Mouse (Mus musculus): ENCODE results near the gene Dmrta2.
A peak's percentile ranks its signal among the peaks of the same experiment; 100 is the strongest.

Gene Dmrta2

DNA sequence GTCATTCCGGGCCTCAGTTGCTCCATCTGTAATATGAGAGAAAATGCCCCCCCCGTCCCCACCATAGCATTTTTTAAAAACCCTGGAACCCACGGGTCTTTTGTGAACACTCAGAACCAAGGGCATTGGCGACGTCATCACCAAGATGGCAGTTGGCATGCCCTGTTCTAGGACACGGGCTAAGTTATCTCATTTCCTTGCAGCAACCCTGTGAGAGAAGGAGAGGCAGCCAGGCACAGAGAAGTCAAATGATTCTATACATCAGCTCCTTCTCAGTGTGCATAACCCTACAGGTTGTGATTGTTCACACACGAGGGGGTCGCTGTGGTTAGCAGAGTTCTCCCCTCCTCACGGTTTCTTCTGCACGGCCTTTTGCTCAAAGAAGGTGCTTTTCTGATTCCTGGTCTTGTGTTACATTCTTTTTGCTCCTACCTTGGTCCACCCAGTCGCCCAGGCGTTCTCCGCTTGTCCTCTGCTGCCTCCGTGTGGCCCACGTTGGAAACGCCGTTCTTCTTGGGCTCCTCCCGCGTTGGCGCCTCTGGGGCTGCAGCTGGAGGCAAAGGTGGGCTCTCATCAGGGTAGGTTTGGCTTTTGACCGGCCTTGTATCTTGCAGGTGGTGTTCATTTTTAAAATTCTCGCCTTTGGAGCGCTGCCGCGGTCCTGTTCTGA is 44.2 kb downstream of the Dmrta2 start:
- peak; percentile 77 for DNase-seq (ENCODE audit: low spot score)

DNA sequence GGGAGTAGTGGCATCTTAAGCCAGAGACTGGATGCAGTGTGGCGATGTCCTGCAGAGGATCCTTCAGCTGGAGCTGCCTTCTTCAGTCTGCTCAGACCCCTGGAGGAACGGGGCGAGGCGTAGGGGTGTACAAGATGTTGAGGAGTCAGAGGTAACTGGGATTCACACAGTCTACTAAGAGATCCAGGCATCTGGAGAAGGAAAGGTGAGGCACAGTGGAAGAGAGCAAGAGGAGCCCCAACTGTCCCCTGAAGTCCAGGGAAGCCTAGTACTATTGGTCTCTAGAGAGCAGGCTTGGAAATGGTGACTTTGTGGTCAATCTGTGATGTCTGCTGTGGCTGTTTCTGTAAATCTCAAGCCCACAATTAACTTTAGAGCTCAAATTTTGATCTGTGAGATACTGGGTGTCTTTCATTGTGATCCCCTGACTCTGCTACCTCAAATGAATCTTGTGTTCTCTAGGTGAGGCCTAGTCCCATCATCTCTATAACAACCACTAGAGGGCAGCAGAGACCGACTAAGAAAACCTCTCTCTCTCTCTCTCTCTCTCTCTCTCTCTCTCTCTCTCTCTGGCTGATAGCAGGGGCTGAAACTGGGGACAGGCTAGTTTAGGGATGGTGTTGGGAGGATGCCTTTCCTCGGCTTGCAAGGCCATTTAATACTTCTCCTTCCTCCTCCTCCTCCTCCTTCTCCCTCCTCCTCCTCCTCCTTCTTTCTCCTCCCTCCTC is 50.8 kb downstream of the Dmrta2 start:
- no peak for DNase-seq (ENCODE audit: low spot score)

DNA sequence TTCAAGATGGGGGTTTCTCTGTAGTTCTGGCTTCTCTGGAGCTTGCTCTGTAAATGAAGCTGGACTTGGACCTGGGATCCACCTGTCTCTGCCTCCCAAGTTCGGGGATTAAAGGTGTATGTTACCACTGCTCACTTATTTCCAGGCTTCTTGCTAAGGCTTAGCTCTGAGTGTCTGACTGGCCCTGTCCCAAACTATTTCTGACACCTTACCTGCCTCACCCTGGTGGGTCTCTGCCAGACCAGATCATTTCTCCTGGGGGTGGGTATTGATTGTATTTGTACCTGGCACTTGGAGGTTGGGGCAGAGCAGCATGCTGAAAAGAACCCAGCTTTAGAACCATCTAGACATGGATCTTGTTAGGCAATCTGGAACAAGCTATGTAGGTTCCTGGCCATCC is 51.6 kb downstream of the Dmrta2 start:
- no peak for DNase-seq (ENCODE audit: low spot score)
